Mouse (Mus musculus): ENCODE data around the gene Fance. TPM values are rescaled to one million over a fixed set of nuclear protein-coding genes. Genes with fewer than 3 reads are reported as not detected.

Fance gene
- polyA plus RNA-seq, 2 experiments: 5.5 to 9.4 TPM

DNA sequence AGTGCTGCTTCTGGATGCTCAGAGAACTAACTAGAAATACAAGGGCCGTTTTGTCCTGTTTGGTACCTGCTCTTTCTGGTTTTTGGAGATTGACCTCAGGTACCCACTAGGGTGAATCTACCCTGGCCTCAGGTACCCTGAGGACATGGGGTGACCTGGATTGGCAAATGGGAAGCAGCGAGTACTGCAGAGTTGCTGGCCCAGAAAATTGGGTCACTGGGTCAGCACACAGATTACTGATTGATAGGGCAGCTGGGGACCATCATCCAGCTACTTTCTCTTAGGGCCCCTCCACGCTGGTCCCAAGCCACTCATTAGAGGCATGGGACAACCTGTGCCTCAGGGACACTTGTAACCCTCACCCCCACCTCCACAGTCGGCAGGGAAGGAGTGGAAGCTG lies 34.1 kb upstream of the Fance start:
- WGBS (ENCODE audit: insufficient replicate concordance): 57% methylated on average over 4 of the region's 4 CpGs
- DNase-seq (ENCODE audit: low read depth in 3 of 3, low spot score in 3 of 3) (no peak), ATAC-seq (ENCODE audit: insufficient read depth) (no peak)
- no peaks in the 10 kb centered on the region for H3K9me3 ChIP-seq (ENCODE audit: control insufficient read depth, low read length)
- TF ChIP-seq CTCF (IDR thresholded peaks at IDR 0.05; ENCODE audit: low read depth): no peak
- TF ChIP-seq EP300 (IDR thresholded peaks at IDR 0.05; ENCODE audit: low read depth): no peak
- no peak overlapping the region for H3K4me2 ChIP-seq (ENCODE audit: low read depth)
- H3K27ac ChIP-seq: no peak overlapping the region
- H3K4me3 ChIP-seq (ENCODE audit: insufficient read depth in 1 of 2, low read depth in 2 of 2, low read length in 2 of 2): no peak overlapping the region
- H3K36me3 ChIP-seq (replicated peaks; ENCODE audit: control insufficient read depth, insufficient read depth, low read depth): no peaks in the 10 kb centered on the region
- no peak overlapping the region for H3K9ac ChIP-seq (replicated peaks)
- no peaks in the 10 kb centered on the region for H3K27me3 ChIP-seq (ENCODE audit: control insufficient read depth, insufficient read depth, low read length)
- H3K4me1 ChIP-seq (replicated peaks; ENCODE audit: control insufficient read depth in 2 of 2, insufficient read depth in 2 of 2, low read length in 1 of 2): peaks cover 4 to 16% of the 10 kb centered on the region in 2 experiments; a peak in 3 of 4 replicates

DNA sequence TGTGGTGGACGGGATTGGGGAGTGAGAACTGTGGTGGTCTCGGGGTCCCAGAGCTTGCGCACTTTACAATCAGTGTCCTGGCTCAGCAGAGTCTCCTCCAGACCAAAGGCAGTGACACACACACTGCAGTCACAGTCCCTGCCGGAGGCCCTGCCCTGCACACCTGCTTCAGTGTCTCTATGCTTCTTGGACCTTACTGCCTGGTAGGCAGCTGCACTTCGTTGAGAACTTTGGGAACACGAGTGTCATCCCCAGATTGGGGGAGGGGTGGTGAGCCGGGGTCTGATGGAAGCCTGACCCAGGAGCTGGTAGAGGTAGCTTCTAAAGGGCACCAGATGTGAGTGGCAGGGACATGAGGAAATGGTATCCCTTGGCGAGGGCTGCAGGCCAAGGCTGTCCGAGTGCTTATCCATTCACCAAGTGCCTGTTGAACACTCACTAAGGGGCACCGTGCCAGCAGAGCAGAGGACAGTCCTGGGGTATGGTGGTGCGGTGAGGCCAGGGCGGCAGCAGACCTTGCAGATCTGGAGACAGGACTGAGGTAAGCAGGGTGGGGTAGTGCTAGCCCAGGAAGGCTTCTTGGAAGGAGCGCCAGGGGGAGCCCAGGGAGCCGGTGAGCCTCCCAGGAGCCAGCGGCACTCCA lies 33.4 kb upstream of the Fance start:
- 0 out of 2 replicates have a peak, but pooled peaks have one; percentile 21 for ATAC-seq (ENCODE audit: insufficient read depth)
- Histone ChIP-seq H3K4me2 (ENCODE audit: low read depth) (no peak overlapping the region), H3K36me3 (replicated peaks; ENCODE audit: control insufficient read depth, insufficient read depth, low read depth) (no peaks in the 10 kb centered on the region), H3K27me3 (ENCODE audit: control insufficient read depth, insufficient read depth, low read length) (no peaks in the 10 kb centered on the region), H3K9me3 (ENCODE audit: control insufficient read depth, low read length) (no peaks in the 10 kb centered on the region), H3K4me1 (replicated peaks; ENCODE audit: control insufficient read depth in 2 of 2, insufficient read depth in 2 of 2, low read length in 1 of 2) (peaks cover 4 to 16% of the 10 kb centered on the region in 2 experiments; a peak in 3 of 4 replicates), H3K9ac (replicated peaks) (no peak overlapping the region), H3K4me3 (ENCODE audit: insufficient read depth in 1 of 2, low read depth in 2 of 2, low read length in 2 of 2) (no peak overlapping the region), H3K27ac (no peak overlapping the region)
- no peak for TF ChIP-seq EP300 (IDR thresholded peaks at IDR 0.05; ENCODE audit: low read depth)
- no peak for TF ChIP-seq CTCF (IDR thresholded peaks at IDR 0.05; ENCODE audit: low read depth)
- DNase-seq (ENCODE audit: low read depth in 3 of 3, low spot score in 3 of 3): no peak
- WGBS (ENCODE audit: insufficient replicate concordance): 71% methylated on average over 15 of the region's 15 CpGs

DNA sequence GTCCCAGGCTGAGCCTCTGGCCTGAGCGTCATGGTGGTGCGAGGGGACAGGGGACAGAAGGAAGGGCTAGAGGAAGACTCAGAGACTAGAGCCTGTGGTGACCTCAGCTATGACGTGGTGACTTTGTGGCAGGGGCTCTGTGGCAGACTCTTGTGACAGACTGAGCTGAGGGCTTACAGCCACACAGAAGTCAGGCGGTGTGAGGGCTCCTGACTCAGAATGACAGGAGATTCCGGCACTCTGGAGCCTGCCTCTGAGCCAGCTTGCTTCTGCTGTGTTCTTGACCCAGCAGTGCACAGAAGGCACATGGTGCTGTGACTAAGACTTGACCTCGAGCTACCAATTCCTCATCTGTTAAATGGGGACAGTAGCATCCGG lies 32.9 kb upstream of the Fance start:
- no peak for ATAC-seq (ENCODE audit: insufficient read depth)

DNA sequence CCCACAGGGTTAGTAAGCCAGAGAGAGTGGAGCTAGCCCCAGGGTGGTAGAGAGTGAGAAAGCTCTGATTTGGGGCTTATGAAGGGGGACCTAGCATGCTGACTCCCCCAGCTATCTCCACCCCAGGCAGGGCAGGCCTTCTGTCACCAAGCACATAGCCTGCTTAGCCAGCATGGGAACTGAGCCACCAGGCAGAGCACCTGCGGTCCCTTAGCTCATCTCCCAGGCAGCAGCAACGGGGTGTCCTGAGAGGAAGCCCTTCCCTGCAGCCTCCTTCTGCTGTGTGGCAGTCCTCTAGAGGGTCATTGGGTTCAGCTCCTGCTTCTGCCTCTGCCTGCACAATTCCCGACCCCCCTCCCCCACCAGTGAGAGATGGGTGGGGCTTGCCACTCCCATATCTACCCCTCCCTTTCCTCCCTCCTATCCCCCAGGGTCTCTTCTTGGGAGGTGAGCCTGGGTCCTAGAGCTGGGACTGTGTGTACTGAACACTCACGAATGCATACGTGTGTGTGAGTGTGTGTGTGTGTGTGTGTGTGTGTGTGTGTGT lies 32.4 kb upstream of the Fance start:
- TF ChIP-seq CTCF (IDR thresholded peaks at IDR 0.05; ENCODE audit: low read depth): no peak
- no peaks in the 10 kb centered on the region for H3K27me3 ChIP-seq (ENCODE audit: control insufficient read depth, insufficient read depth, low read length)
- no peaks in the 10 kb centered on the region for H3K9me3 ChIP-seq (ENCODE audit: control insufficient read depth, low read length)
- 41% methylated on average over 5 of the region's 5 CpGs for WGBS (ENCODE audit: insufficient replicate concordance)
- H3K9ac ChIP-seq (replicated peaks): no peak overlapping the region
- H3K36me3 ChIP-seq (replicated peaks; ENCODE audit: control insufficient read depth, insufficient read depth, low read depth): no peaks in the 10 kb centered on the region
- DNase-seq (ENCODE audit: low read depth in 3 of 3, low spot score in 3 of 3) (no peak), ATAC-seq (ENCODE audit: insufficient read depth) (no peak)
- no peak overlapping the region for H3K4me2 ChIP-seq (ENCODE audit: low read depth)
- peaks cover 4 to 16% of the 10 kb centered on the region in 2 experiments; a peak in 3 of 4 replicates for H3K4me1 ChIP-seq (replicated peaks; ENCODE audit: control insufficient read depth in 2 of 2, insufficient read depth in 2 of 2, low read length in 1 of 2)
- H3K27ac ChIP-seq: no peak overlapping the region
- H3K4me3 ChIP-seq (ENCODE audit: insufficient read depth in 1 of 2, low read depth in 2 of 2, low read length in 2 of 2): no peak overlapping the region

More for the DNA sequence above, 32.9 kb upstream of the Fance start:
- no peak for DNase-seq (ENCODE audit: low read depth in 3 of 3, low spot score in 3 of 3)
- no peak overlapping the region for H3K9ac ChIP-seq (replicated peaks)
- no peak overlapping the region for H3K27ac ChIP-seq
- no peaks in the 10 kb centered on the region for H3K9me3 ChIP-seq (ENCODE audit: control insufficient read depth, low read length)
- TF ChIP-seq EP300 (IDR thresholded peaks at IDR 0.05; ENCODE audit: low read depth) (no peak), CTCF (IDR thresholded peaks at IDR 0.05; ENCODE audit: low read depth) (no peak)
- 69% methylated on average over 7 of the region's 7 CpGs for WGBS (ENCODE audit: insufficient replicate concordance)
- no peaks in the 10 kb centered on the region for H3K27me3 ChIP-seq (ENCODE audit: control insufficient read depth, insufficient read depth, low read length)
- H3K36me3 ChIP-seq (replicated peaks; ENCODE audit: control insufficient read depth, insufficient read depth, low read depth): no peaks in the 10 kb centered on the region
- no peak overlapping the region for H3K4me3 ChIP-seq (ENCODE audit: insufficient read depth in 1 of 2, low read depth in 2 of 2, low read length in 2 of 2)
- no peak overlapping the region for H3K4me2 ChIP-seq (ENCODE audit: low read depth)
- peaks cover 4 to 16% of the 10 kb centered on the region in 2 experiments; a peak in 3 of 4 replicates for H3K4me1 ChIP-seq (replicated peaks; ENCODE audit: control insufficient read depth in 2 of 2, insufficient read depth in 2 of 2, low read length in 1 of 2)

DNA sequence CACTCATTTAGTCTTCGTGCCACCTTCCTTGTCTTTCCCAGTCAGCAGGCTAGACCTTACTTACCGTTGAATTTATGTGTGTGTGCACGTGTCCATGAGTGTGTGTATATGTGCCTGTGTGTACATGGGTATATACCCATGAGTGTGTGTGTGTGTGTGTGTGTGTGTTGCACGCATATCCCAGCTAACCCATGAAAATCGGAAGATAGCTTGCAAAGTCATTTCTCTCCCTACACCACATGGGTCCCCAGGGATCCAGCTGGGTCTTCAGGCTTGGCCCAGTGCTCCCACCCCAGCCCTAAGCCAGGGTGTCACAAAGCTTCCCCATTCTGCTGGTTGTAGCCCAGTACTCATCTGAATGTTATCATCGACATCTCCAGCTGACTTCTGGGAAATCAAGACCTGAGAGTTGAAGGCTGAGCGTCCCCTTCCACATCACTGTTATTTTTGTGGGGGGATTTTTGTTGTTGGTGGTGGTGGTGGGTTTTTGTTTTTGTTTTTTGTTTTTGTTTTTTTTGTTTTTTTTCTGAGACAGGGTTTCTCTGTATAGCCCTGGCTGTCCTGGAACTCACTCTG lies 31.4 kb upstream of the Fance start:
- no peaks in the 10 kb centered on the region for H3K9me3 ChIP-seq (ENCODE audit: control insufficient read depth, low read length)
- H3K4me1 ChIP-seq (replicated peaks; ENCODE audit: control insufficient read depth in 2 of 2, insufficient read depth in 2 of 2, low read length in 1 of 2): peaks cover 4 to 16% of the 10 kb centered on the region in 2 experiments; a peak in 3 of 4 replicates
- 62% methylated on average over 7 of the region's 7 CpGs for WGBS (ENCODE audit: insufficient replicate concordance)

More for the DNA sequence above, 31.4 kb upstream of the Fance start:
- Histone ChIP-seq H3K27me3 (ENCODE audit: control insufficient read depth, insufficient read depth, low read length) (no peaks in the 10 kb centered on the region), H3K4me3 (ENCODE audit: insufficient read depth in 1 of 2, low read depth in 2 of 2, low read length in 2 of 2) (no peak overlapping the region), H3K27ac (no peak overlapping the region), H3K9ac (replicated peaks) (no peak overlapping the region), H3K36me3 (replicated peaks; ENCODE audit: control insufficient read depth, insufficient read depth, low read depth) (no peaks in the 10 kb centered on the region), H3K4me2 (ENCODE audit: low read depth) (no peak overlapping the region)
- ATAC-seq (ENCODE audit: insufficient read depth) (no peak), DNase-seq (ENCODE audit: low read depth in 3 of 3, low spot score in 3 of 3) (no peak)
- TF ChIP-seq CTCF (IDR thresholded peaks at IDR 0.05; ENCODE audit: low read depth): no peak
- no peak for TF ChIP-seq EP300 (IDR thresholded peaks at IDR 0.05; ENCODE audit: low read depth)

All from liver, embryonic 14.5 days (tissue).